Mouse (Mus musculus): Measurements from ENCODE around the gene Smim26. TPM values are rescaled to one million over a fixed set of nuclear protein-coding genes. Genes with fewer than 3 reads are reported as not detected.
A peak's percentile ranks its signal among the peaks of the same experiment; 100 is the strongest.
"Not testable (repeated sequence)": the region's sequence is repeated elsewhere in the genome, so short reads cannot be mapped to it uniquely, and the experiment has no call there.

The Smim26 gene
- total RNA-seq (2021): 10 to 100 TPM; 37.4 to 38.3 TPM
- long read RNA-seq, experiment 1, transcript Smim26-201 (2 exons, 471 nt): major isoform, 23 of 24 reads
- long read RNA-seq, experiment 1, partial matches to known transcripts: 1 of 24 reads
- long read RNA-seq, experiment 1, other reads (novel, unspliced or antisense): 0 of 24 reads
- long read RNA-seq, experiment 2, transcript Smim26-201 (2 exons, 471 nt): major isoform, 14 of 15 reads
- long read RNA-seq, experiment 2, partial matches to known transcripts: 1 of 15 reads
- long read RNA-seq, experiment 2, other reads (novel, unspliced or antisense): 0 of 15 reads

GRCm38 (mm10) chr2:144593951-144594651 lies at the start of gene Smim26:
Gene Smim26, plus strand, starts transcription at chr2:144594054.
- peak; percentile 28 to 52 for DNase-seq (ENCODE audit: low spot score in 2 of 2)

DNA sequence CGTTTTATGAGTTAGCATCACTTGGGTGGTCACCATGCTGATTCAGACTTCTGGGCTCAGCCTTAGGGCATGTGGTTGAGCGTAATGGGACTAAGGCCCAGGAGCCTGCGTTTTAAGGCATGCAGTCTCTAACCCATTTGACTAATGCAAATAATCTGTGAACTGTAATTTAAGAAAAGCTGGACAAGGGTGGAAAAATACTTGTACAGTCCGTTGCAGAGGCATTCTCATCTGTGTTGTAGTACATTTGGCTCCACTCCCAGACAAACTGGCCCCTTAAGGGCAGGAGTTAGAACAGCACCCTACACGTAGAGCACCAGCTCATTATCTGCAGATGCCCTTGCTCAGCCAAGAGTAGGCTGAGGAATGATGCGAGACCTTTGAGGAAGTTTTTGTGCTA lies 49.2 kb upstream of the Smim26 start:
- DNase-seq (ENCODE audit: low spot score in 2 of 2): no peak

DNA sequence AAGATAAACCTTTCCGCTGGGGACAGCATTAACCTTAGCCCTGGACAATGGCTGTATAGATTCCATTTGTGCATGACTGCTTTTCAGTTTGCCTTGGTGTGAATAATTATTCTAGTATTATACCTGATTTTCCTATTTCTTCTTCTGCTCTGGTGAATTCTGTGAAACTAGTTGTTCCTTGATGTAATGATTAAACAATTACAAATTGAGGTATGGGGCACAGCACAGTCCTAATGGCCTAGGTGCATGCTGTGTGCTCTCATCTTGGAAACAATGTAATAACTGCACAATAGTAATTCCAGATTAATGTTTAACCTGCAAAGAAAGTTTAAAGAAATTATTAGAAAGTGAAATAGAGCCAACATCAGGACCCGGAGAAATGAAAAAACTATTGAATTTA lies 48.8 kb upstream of the Smim26 start:
- no peak for DNase-seq (ENCODE audit: low spot score in 2 of 2)

- no peak for DNase-seq (ENCODE audit: low spot score in 2 of 2)
Observed at GRCm38 (mm10) chr2:144545481-144545880, 48.4 kb upstream of the Smim26 start.

DNA sequence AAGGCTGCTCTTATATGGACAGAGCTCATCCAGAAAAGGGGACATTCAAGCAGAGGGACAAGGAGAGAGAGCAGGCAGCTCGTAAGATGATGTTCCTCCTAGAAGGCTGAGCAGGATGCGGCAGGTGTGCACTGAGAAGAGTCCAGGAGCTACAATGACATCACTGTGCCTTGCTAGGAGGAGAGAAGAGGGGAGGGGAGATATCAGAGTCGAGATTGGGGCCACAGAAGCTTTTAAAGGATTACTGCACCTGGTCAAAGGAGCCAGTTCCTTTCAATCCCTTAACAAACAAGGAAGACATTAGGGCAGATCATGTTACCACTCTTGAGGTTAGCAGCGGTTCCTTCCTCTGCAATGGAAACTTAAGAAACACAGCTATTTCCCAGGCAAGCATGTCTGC lies 46.3 kb upstream of the Smim26 start:
- no peak for DNase-seq (ENCODE audit: low spot score in 2 of 2)

DNA sequence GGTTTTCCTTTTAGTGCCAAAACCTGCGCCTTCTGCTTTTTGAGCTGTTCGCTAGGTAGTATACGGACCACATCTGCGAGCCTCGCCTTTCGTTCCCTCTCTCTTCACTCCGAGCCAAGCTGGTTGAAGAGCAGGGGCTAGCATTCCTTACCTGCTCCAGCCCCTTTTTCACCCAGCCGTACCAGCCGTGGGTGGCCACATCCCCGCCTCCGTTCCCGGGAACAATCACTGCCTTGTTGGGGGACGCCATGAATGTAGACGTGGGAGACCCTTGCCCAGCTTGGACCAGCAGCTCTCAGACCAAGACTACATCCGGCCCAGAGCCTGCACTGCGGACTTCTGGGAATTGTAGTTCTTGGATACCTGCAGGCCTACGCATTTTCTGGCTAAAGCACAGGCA lies 43.3 kb upstream of the Smim26 start, which contains the start of gene Rbbp9:
TSS of gene Rbbp9 (minus strand) at position 341 of the 400 bp plus-strand sequence.
- peak; percentile 19 to 25 for DNase-seq (ENCODE audit: low spot score in 2 of 2)

GRCm38 (mm10) chr2:144553905-144554304 lies 39.9 kb upstream of the Smim26 start:
- no peak for DNase-seq (ENCODE audit: low spot score in 2 of 2)

- DNase-seq (ENCODE audit: low spot score in 2 of 2): no peak
Observed at GRCm38 (mm10) chr2:144555286-144555819, 38.5 kb upstream of the Smim26 start.

GRCm38 (mm10) chr2:144555820-144556552 lies 37.9 kb upstream of the Smim26 start, which contains the start of gene Sec23b:
Gene Sec23b, plus strand, starts transcription at chr2:144556229.
- DNase-seq (ENCODE audit: low spot score in 2 of 2): peak; percentile 92 to 94

- no peak for DNase-seq (ENCODE audit: low spot score in 2 of 2)
Observed at GRCm38 (mm10) chr2:144588723-144589122, 5.1 kb upstream of the Smim26 start.

DNA sequence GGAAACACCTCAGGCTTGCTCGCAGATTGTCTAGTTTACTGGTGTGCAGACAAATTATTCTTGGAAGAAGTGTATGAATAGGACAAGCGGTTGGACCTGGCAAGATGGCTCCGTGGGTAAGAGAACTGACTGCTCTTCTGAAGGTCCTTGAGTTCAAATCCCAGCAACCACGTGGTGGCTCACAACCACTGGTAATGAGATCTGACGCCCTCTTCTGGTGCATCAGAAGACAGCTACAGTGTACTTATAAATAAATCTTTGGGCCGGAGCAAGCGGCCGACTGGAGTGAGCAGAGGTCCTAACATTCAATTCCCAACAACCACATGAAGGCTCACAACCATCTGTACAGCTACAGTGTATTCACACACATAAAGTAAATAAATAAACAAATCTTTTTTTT lies 818 bp upstream of the Smim26 start:
- DNase-seq (ENCODE audit: low spot score in 2 of 2): not testable (repeated sequence)

DNA sequence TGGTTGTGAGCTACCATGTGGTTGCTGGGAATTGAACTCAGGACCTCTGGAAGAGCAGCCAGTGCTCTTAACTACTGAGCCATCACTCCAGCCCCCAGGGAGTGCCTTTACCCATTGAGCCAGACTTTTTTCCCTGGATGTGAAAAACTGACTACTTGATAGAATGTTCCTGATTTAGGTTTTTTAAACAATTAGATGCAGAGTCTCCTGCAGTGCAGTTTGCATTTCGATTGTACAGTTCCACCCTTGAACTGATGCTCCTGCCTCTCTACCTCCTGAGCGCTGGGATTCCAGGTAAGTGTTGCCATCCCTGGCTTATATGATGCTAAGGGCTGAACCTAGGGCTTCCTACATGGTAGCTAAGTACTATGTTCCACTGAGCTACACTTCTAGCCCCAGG lies 4.2 kb downstream of the Smim26 start:
- no peak for DNase-seq (ENCODE audit: low spot score in 2 of 2)

GRCm38 (mm10) chr2:144599831-144600687 lies 6.2 kb downstream of the Smim26 start, which contains the start of gene Dtd1:
Gene Dtd1, plus strand, starts transcription at chr2:144599897.
- peak; percentile 70 to 74 for DNase-seq (ENCODE audit: low spot score in 2 of 2)

GRCm38 (mm10) chr2:144601576-144601975 lies 7.7 kb downstream of the Smim26 start:
- no peak for DNase-seq (ENCODE audit: low spot score in 2 of 2)

GRCm38 (mm10) chr2:144613956-144614355 lies 20.1 kb downstream of the Smim26 start:
- no peak for DNase-seq (ENCODE audit: low spot score in 2 of 2)

DNA sequence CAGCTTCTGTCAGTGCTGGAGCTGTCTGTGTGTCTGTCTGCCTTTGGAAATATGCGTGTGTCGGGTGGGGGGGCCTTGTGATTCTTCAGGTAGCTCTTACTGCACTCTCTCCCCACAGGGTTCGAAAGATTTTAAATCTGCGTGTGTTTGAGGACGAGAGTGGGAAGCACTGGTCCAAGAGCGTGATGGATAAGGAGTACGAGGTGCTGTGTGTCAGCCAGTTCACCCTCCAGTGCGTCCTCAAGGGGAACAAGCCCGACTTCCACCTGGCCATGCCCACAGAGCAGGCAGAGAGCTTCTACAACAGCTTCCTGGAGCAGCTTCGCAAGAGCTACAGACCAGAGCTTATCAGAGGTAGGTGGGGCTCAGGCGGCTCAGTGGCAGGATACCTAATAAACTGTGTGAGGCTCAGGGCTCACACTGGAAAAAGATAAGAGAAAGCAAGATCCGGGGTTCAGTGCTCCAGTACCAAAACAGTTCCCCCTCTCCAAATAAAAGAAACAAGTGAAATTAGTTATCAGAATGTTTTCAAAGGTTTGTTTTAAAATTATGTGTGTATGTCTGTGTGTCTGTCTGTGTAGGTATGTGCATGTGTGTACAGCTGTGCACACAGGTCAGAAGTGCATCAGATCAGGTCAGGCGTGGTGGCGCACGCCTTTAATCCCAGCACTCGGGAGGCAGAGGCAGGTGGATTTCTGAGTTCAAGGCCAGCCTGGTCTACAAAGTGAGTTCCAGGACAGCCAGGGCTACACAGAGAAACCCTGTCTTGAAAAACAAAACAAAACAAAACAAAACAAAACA lies 23.4 kb downstream of the Smim26 start:
- DNase-seq (ENCODE audit: low spot score in 2 of 2): no peak

- DNase-seq (ENCODE audit: low spot score in 2 of 2): no peak
Observed at GRCm38 (mm10) chr2:144621491-144621890, 27.6 kb downstream of the Smim26 start.

DNA sequence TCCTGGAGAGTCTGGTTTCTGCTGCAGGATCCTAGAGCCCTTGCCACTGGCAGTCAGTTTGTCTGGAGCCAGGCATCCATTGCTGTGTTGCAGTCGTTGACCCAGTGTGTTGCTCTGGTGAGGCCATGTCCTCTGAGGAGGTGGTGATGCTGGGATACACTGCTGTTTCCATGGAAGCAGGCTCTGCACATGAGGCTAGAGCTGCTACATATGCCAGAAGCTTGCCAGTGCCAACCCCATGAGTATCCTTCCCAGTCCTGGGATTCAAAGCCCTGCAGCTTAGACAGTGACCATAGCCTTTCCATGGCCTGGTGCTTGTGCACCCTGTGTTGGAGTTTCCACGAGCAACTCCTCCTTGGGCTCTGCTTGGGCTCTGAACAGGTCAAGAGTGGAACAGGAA lies 39.7 kb downstream of the Smim26 start:
- no peak for DNase-seq (ENCODE audit: low spot score in 2 of 2)

- no peak for DNase-seq (ENCODE audit: low spot score in 2 of 2)
Observed at GRCm38 (mm10) chr2:144634231-144634630, 40.4 kb downstream of the Smim26 start.

DNA sequence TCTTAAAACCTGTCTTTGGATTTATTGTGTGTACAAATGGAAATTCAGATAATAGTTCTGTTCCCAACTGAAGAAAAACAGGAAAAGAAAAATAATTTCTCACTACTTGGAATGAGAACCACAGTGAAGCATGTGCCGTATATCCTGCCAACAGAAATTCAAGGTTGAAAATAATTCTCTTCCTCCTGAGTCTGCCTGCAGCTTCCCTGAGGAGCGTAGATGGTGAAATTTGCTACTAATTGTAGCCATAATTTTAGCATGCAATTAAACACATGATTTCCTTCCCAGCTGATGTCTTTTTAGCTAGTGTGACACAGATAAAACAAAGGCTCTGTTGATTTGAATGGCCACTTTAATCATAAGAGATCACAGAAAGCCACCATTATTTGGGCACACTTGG lies 40.9 kb downstream of the Smim26 start:
- no peak for DNase-seq (ENCODE audit: low spot score in 2 of 2)

Measured in adrenal gland, postnatal 4 days (tissue).